Mouse (Mus musculus) ovary, postnatal 10 days (tissue): ENCODE results near the gene Atp6v1g1.

ENCODE experiments used
- DNase-seq: peaks from one replicate; pipeline ENCODE4 v3.0.0; 2022; ENCODE audit warnings: low spot score

Atp6v1g1 gene

DNA sequence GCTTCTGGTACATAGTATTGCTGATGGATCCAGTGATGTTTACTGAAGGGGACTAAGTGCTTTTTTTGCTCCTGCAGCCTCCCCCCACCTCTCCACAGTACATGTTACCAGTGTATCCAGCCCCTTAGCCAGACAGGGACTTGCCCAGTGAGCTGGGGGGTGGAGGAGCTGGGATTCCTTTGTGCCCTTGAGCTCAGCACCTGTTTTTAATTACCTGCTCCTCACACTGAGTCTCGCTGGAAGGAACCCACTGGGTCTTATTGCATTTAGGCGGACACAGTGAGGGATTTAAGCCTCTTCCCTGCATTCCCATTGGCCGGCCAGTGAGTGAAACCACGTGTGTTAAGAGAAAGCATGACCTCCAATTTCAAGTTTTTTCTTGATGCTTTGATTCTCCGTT, 38.0 kb downstream of the Atp6v1g1 start:
- no peak for DNase-seq

DNA sequence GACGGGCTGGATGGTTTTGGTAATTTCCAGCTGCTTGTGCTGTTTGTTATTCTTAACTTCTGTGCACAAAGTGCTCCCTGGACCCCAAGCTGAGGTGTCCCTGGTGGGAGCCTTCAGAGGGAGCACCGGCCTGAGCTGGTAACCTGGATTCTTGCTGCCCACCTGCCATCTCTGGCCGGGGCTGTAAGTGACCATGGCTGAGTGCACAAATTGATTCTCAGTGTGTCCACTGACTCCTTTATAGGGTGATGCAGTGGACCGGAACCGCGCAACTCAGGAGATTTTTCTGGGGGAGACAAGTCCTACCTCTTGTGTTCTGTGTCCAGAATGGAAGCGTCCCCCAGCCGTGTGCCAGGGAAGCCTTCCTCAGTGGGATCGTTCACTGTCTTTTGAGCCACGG, 40.6 kb downstream of the Atp6v1g1 start:
- DNase-seq = no peak

DNA sequence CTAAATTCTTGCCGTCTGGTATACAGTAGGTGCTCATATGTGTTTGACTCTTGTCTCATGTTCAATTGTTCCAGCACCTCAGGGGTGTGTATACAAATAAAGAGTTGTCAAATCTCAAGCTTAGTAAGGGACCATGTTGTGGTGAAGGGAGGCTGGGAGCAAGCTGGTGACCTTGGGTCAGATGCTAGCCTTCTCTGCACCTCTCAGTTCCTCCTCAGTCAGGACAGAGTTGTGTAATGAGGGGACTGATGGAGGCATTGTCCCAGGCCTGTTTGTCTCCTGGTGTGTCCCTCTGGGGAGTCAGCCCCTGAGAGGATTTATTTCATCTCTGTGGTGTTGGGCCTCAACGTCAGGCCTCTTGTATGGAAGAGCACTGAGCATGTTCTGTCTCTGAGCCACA, 41.7 kb downstream of the Atp6v1g1 start:
- DNase-seq = no peak

DNA sequence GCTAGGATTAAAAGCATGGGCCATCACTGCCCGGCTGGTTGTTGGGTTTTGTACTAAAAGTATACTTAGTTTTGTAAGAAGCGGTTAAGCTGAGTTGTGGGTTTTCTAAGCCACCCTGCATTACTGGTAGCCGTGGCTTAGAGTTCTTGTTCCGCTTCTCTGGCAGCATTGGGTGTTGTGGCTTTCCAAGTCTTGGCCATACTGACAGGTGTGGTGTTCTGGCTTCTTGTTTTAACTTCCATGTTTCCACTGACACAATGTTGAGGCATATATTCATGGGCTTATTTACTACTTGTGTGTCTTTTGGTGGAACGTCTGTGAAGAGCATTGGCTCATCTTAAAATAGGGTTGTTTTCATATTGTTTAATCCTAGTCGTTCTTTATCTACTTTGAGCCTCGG, 45.4 kb downstream of the Atp6v1g1 start:
- DNase-seq = no peak

DNA sequence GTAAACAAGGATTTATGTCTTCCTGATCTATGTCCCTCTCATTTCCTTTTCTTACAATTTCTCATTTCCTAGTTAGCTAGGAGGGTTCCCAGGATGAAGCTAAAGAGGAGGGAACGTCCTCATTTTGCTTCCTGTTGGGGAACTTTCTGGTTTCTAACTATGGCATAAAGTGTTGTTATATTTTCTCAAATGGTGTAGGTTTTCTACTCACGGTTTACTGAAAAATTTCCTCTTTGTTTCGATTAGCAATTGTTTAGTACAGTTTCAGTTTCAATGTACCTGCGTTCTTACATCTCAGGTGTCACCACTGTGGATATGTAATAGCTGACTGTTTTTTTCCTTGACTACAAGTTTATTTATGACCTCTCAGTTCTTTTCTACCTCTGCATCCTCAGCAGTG, 46.0 kb downstream of the Atp6v1g1 start:
- no peak for DNase-seq

DNA sequence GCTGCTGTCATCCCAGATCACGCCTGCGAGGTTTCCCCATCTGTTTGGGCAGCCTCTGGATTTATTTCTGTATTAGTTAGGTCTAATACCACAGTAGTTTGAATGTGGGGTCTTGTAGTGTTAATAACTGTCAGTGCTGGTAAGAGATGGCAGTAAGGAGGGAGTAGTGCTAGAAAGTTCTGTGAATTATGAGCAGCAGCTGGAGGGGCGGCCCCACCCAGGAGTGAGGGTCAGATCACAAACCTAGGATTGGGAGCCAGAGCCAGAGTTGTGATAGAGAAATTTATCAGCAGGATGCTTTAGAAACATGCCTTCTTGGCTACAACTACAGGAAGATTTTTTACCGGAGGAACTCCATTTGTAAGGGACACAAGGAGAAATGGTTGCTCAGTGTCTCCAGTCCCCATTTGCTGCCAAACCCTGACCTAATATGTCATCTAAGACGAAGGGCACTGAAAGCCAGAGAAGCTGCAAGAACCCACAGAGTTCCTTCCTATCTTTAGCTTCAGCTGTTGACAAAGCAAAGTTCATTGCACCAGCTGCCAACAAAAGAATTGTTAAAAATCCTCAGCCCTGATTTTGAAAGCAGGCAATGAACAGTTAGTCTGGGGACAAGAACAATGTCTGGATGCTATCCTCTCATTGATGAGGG, 50.0 kb downstream of the Atp6v1g1 start:
- DNase-seq = no peak

DNA sequence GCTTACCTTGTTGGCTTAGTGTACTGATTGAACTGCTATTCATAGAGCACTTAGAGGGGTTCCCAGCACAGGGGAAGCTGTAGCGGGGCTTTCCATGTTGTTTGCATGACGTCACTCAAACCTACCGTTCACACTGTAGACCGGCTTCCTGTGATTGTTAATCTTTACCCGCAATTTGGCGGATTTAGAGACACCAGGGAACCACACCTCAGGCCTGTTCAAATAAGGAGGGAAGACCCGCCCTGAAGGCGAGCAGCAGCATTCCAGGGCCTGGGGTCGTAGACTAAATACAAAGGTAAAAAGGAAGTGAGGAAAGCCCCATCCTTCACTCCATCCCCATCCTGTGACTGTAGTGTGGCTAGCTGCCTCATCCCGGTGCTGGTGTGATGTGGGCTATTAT, 50.7 kb downstream of the Atp6v1g1 start:
- DNase-seq = no peak

DNA sequence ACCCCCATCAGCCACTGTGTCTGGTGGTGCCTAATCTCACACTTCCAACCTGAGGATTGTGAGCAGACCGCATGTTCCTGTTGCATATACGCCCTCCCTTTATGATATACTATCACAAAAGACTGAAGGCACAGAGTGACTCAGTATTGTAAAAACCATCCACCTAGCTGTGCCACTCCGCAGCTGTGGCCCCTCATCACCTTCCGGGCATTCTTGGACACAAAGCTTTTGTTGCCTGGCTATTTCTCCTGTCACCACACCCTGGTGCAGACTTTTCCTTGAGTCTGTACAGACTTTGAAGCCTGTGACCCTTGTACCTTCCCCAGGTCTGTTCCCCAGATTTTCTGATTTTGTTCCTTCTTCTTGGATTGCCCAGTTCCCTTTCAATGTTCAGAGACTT, 51.4 kb downstream of the Atp6v1g1 start:
- no peak for DNase-seq
